In genomic region chr16:15352320-15352719, GRCm38 (mm10) we compare ENCODE assay signal across 15 mouse cellular contexts. TPM values are rescaled to one million over a fixed set of nuclear protein-coding genes. Genes with fewer than 3 reads are reported as not detected.
A peak's percentile ranks its signal among the peaks of the same experiment; 100 is the strongest.
DNase-seq lines count a peak whose midpoint lies in the region; ATAC-seq and TF ChIP-seq lines count a peak whose summit lies in the region.
"Had no signal": no experiment of that assay in that cellular context is flagged by ENCODE, and none has a peak within 500 bp of the region (broad histone marks: within the 10 kb centered on the region; RNA-seq: fewer than 3 reads in every experiment).

No protein-coding gene starts in this region.

- no peaks in the 10 kb centered on the region for H3K27me3 ChIP-seq in embryonic facial prominence, embryonic 10.5 days (replicated peaks; ENCODE audit: low read depth, poor library complexity, severe bottlenecking)
- H3K27me3 ChIP-seq: hindbrain, embryonic 12.5 days had no signal

- peak; percentile 2; the same call in 1 of the 2 replicates for TF ChIP-seq CTCF in left cerebral cortex, adult 2 months (IDR thresholded peaks at IDR 0.05)

- no peaks in the 10 kb centered on the region for H3K36me3 ChIP-seq in embryonic facial prominence, embryonic 10.5 days (replicated peaks)
- H3K36me3 ChIP-seq: heart, embryonic 10.5 days; hindbrain, embryonic 12.5 days had no signal

- no peak for ATAC-seq in frontal cortex, adult (ENCODE audit: low TSS enrichment)

- intact Hi-C loops in left cerebral cortex, adult 2 months (cut with DNase I), result no loop called here
- intact Hi-C loops in left cerebral cortex, postnatal 14 days (cut with DNase I), result no loop called here

- 52% methylated on average over 2 of the region's 2 CpGs for WGBS in embryonic facial prominence, embryonic 10.5 days

- no peaks in the 10 kb centered on the region for H3K9me3 ChIP-seq in embryonic facial prominence, embryonic 10.5 days
- H3K9me3 ChIP-seq: heart, embryonic 10.5 days; hindbrain, embryonic 12.5 days had no signal

- no peak overlapping the region for H3K4me3 ChIP-seq in left cerebral cortex, adult 2 months
- no peak overlapping the region for H3K4me3 ChIP-seq in embryonic facial prominence, embryonic 10.5 days
- H3K4me3 ChIP-seq: erythroblast, embryonic 14.5 days; heart, embryonic 10.5 days; hindbrain, embryonic 12.5 days; myocyte had no signal

- no peaks in the 10 kb centered on the region for H3K4me1 ChIP-seq in embryonic facial prominence, embryonic 10.5 days
- H3K4me1 ChIP-seq: heart, embryonic 10.5 days; hindbrain, embryonic 12.5 days had no signal

- H3K27ac ChIP-seq in left cerebral cortex, adult 2 months, result no peak overlapping the region
- no peak overlapping the region for H3K27ac ChIP-seq in embryonic facial prominence, embryonic 10.5 days (replicated peaks)
- H3K27ac ChIP-seq: heart, embryonic 10.5 days; hindbrain, embryonic 12.5 days; liver, embryonic 14.5 days had no signal

- DNase-seq in embryo, embryonic 10 days (ENCODE audit: low spot score), result peak; percentile 7
- no peak for DNase-seq in embryo, embryonic 10.5 days (ENCODE audit: low spot score)
- no peak for DNase-seq in left cerebral cortex, adult 2 months (ENCODE audit: extremely low spot score in 1 of 2, low spot score in 2 of 2)
- DNase-seq in left cerebral cortex, postnatal 14 days (ENCODE audit: low spot score in 2 of 2), result no peak
- peak; percentile 19 for DNase-seq in embryonic facial prominence, embryonic 10.5 days (ENCODE audit: low spot score)
- peak; percentile 1 for DNase-seq in retina, postnatal 1 day
- no peak for DNase-seq in adrenal gland, adult 18-20 months (ENCODE audit: low spot score in 2 of 2)
- DNase-seq: cerebellum, adult 9-10 months had no signal

RNA-seq across cellular contexts. Expression of gene Gm21897, which starts 35.1 kb away (rescaled TPM):
- not detected for total RNA-seq in left cerebral cortex, adult 2 months (2021)
- total RNA-seq in left cerebral cortex, postnatal 14 days (2021), result not detected
- polyA plus RNA-seq in embryonic facial prominence, embryonic 10.5 days (2016; fragmentation: Nextera tagmentation; extraction: Ambion mirVana), result not detected in 2 replicates
- total RNA-seq in adrenal gland, adult 18-20 months (2021), result not detected
- total RNA-seq: left cerebral cortex, postnatal 25 days had no signal
- polyA plus RNA-seq: erythroblast, embryonic 14.5 days; heart, embryonic 10.5 days; hindbrain, embryonic 12.5 days; liver, embryonic 14.5 days; myocyte had no signal

Comparison
In these comparisons a context has a peak if more than half of its experiments do, and no peak if none do; other contexts are left out.
1. DNase-seq: peak in embryo, embryonic 10 days (single experiment), embryonic facial prominence, embryonic 10.5 days (single experiment) and retina, postnatal 1 day (single experiment); none in embryo, embryonic 10.5 days (single experiment), left cerebral cortex, adult 2 months (0 of 2), left cerebral cortex, postnatal 14 days (0 of 2) and adrenal gland, adult 18-20 months (0 of 2).